Mouse (Mus musculus): ENCODE measurements at regions not wholly inside any gene's neighbourhood (a gene's known extent, or its start where the extent isn't known, plus 50 kb on each side); places are given as distances from the start of the nearest gene placed in this dataset.

GRCm38 (mm10) chr10:70373207-70373606, 67.1 kb upstream of the Fam13c start:
- TF ChIP-seq POLR2A (IDR thresholded peaks at IDR 0.05; ENCODE audit: insufficient read depth, low read depth, low read length) (no peak), CTCF (IDR thresholded peaks at IDR 0.05; ENCODE audit: insufficient read depth, low read depth, low read length) (no peak)
